Mouse (Mus musculus): ENCODE data around the gene Zfp961.
A peak's percentile ranks its signal among the peaks of the same experiment; 100 is the strongest.
"Not testable (repeated sequence)": the region's sequence is repeated elsewhere in the genome, so short reads cannot be mapped to it uniquely, and the experiment has no call there.

The Zfp961 gene

DNA sequence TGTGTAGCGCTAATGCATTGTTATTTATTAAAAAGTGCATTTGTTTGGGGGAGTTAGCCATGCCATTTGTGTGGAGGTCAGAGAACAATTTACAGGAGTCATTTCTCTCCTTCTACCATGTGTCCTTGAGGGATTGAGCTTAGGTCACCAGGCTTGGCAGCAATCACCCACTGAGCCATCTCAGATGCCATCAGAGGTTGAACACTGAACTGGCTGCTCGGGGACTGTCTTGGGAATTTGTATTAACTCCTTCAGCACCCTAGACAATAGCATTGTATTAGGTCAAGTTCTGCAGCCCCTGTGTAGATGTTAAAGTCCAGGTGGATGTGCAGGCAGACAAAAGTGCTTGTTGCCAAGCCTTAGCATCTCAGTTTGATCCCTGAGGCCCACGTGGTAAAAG lies 13.2 kb downstream of the Zfp961 start:
- no peak for DNase-seq

DNA sequence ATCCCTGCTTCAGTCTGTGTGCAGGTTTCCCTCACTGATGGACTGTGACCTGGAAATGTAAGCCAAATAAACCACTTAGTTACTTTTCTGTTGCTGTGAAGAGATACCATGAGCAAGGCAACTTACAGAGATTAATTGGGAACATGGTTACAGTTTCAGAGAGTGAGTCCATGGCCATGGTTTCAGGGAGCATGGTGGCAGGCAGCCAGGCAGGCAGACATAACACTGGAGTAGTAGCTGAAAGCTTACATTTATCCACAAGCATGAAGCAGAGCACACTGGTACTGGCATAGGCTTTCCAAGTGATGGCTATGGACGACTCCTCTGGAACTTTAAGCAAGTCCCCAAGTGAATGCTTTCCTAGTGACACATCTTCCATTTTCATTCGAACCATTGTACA lies 14.3 kb downstream of the Zfp961 start:
- DNase-seq = no peak

DNA sequence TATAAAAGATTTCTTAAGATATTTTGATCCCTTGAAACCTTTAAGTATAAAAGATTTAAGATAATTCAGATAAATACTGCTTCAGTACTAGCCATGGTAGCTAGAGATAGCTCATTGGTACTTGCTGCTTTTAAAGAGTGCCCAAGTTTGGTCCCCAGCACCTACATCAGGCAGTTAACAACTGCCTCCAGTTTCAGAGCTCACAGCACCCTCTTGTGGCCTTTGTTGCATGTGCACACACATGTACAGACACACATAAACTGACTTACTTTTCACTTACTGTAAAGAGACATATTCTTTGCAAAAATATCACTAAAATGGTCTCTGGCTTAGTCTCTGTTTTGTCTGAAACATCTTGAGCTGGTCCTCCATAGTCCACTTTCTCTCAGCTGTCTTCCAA lies 15.6 kb downstream of the Zfp961 start:
- no peak for DNase-seq

DNA sequence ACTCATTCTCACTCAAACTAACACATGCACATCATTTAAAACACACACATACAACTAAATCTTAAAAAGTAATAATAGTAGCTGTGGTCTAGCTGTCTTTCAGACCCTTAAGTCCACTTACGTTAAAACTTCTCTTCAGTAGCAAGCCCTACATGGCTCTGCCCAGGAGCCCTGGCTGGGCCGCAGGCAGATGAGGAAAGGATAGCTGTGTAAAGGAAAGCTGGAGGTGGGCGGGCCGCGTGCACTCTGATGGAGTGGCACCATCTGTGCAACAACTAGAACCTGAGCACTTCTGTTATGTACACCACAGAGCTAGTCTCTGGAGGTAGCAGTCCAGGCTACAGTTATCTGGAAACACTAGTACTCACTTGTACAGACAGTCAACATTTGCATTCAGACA lies 16.4 kb downstream of the Zfp961 start:
- no peak for DNase-seq

DNA sequence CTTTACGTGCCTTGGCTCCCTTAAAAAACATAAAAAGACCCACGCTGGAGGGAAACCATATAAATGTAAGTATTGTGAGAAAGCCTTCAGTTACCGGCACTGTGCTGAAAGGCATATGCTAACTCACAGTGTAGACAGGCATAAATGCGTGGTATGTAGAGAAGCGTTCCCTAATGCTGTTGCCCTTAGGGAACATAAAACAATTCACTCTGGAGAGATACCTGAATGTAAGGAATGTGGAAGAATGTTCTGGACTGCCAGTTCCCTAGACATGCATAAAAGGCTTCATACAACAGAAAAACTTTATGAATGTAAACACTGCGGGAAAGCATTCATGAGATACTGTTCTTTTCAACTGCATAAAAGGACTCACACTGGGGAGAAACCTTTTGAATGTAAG lies 17.3 kb downstream of the Zfp961 start:
- DNase-seq = no peak

DNA sequence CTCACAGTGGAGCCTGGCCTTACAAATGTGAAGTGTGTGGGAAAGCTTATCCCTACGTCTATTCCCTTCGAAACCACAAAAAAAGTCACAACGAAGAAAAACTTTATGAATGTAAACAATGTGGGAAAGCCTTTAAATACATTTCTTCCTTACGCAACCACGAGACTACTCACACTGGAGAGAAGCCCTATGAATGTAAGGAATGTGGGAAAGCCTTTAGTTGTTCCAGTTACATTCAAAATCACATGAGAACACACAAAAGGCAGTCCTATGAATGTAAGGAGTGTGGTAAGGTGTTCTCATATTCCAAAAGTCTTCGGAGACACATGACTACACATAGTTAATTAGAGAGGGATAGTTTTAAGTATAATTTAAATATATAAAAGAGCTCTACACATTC lies 17.8 kb downstream of the Zfp961 start:
- no peak for DNase-seq

DNA sequence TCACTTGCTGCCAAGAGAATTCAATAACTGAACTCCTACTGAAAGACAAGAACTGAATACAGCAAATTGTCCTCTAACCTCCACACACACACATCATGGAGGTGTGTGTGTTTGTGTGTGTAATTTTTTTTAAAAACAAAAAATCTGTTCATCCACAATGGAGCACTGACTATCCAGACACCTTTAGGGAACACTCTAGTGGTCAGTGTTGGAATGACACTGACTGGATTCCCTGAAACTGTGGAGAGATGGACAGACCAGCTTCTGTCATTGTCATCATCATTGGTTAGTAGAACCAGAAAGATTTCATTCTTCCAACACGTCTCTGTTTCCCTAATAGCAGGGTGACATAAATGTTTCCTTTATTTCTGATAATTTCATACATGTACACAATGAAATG lies 21.1 kb downstream of the Zfp961 start:
- peak in 1 of 2 experiments; percentile 21 for DNase-seq

DNA sequence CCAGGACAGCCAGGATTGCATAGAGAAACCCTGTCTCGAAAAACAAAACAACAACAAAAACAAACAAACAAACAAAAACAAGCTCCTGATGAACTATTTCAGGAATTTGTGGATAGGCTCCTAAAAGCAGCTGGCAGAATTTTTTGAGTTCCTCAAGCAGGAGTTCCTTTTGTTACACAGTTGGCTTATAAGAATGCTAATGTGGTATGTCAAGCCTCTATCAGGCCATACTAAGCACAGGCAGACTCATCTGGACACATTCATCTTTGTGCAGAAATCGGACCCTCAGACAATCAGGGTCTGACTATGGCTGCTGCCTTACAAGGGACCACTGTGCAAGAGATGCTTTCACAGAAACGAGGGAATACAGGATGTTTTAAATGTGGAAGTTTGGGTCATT lies 23.4 kb downstream of the Zfp961 start:
- DNase-seq = no peak

DNA sequence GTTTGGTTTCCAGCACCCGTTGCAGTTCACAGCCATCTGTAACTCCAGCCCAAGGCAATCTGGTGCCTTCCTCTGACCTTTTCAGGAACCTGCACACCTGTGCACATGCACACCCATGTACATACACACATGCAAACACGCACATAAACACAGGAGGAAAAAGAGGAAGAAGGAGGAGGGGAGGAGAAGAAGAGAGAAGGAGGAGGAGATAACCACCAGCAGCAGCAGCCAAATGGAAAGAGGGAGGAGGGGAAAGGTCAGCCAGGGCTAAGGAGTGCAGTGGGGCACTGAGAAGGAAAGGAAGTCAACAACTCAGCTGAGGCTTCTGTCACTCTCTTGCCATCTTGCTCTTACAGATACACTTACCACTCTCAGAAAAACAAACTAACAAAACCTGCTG lies 30.2 kb downstream of the Zfp961 start:
- peak; percentile 18 to 40 for DNase-seq

DNA sequence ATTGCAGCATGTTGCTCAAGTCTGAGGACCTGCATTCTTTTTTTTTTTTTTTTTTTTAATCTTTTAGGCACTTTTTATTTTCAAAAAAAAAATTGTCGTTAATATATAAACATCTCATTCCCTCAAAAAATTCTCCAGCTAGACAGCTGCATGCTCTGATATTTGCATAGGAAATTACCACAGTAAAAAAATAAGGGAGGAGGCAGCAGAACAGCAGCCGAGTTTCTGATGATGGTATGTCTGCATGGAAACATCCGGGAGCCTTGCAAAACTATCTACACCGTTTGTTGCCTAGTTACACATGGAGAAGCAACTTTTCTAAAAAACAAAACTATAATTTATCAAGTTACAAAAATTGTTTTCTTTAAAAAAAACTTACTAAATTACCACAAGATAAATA lies 30.6 kb downstream of the Zfp961 start:
- DNase-seq = no peak

DNA sequence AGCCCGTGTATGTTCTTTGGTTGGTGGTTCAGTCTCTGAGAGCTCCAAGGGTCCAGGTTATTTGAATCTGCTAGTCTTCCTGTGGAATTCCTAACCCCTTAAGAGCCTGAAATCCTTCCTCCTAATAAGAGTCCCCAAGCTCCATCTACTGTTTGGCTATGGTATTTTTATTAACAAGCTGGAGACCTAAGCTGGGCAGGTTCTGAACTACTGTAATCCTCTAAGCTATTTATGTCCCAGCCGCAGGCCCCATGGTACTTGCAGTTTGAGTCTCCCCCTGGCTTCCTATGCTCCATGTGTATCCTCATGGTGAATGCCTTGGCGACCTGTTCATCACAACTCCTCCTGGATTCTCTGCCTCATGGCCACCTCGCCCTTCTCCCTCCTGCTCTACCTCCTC lies 33.8 kb downstream of the Zfp961 start:
- peak in 1 of 2 experiments; percentile 3 for DNase-seq

DNA sequence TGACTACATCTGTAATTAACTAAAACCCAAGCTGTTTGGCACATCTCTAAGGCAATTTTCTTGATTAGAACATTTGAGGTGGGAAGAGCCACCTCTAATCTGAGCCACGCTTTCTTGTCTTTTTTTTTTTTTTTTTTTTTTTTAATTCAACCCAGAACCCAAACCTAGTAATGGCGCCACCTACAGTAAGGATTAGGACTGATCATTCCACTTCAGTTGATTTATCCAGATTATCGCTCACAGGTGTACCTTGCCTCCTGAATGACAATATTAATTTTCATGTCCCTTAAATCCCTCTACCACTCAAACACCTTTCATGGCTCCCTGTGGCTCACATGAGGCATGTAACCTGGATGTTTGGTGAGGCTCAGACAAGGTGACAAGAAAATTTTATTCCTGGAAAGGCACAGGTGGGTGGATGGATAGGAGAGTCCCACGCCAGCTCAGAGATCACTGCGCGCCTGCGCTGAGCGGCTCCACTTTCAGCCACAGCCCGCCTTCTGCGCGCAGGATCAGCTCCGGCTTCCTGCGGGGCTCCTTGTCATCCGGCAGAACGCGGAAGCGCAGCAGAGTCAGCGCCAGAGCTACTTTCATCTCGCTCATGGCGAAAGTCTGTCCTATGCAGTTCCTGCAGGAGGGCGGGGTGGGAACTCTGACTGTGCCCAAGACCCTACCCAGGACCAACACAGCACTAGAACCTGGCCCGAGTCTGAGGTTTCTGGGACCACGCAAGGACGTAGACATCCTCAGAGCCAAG lies 37.5 kb downstream of the Zfp961 start:
- DNase-seq = peak; percentile 73 to 81

DNA sequence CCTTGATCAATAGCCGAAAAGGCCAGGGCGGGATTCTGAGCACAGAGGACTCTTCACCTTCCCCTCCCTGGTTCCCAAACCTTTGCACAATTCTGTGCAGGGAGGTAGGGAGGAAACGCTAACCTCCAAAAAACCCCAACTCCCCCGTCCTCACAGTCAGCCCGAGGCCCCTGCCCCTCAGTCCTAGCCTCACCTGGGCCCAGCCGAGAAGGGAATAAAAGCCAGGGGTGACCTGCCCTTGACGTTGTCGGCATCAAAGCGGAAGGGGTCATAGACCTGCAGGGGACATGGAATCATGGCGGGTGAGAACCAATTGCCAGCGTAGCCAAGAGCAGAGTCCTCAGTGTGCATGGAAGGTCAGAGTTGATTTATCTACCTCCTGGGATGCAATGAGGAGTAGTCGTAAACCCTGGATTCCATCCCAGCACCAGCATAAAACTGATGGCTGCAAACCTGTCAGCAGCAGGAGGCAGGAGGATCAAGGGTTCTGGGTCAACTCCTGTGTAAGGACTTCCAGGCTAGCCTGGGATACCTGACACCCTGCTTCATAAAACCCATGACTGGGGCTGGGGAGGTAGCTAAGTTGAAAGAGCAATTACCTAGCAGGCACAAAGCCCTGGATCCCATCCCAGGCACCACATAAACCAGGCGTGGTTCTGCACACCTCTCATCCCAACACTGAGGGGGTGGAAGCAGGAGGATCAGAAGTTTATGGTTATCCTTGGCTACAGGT lies 38.2 kb downstream of the Zfp961 start:
- DNase-seq = peak in 1 of 2 experiments; percentile 12

DNA sequence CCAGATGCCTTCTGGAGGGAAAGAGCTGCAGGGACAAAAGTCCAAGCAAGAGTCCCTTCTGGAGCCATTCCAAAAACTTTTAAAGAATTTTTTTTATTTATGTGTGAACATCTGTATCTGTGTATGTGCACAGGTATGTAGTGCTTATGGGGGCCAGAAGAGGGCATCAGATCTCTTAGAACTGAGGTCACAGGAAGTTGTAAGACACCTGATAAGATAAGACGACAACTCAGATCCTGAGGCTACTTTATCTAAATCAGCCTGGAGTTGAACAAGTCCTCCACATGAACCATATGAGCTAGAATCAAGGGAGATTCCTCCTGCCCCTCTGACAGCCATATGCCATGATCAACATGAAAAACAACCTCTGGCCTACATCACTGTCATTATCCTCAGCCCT lies 48.6 kb downstream of the Zfp961 start:
- DNase-seq = no peak

DNA sequence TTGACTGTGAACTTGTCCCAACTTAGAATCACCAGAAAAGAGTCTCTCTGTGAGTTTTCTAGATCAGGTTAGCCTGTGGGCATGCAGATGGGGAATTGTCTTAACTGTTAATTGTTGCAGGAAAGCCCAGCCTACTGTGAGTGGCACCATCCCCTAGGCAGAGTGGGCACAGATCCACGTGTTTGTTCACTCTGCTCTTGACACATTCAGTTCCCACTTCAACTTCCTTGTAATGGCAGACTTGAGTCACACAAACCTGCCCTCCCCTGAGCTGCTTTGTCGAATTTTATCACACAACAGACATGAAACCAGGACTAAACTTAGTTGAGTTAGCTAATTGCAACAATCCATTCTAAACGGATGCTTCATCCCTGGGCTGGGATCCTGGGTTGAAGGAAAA lies 49.4 kb downstream of the Zfp961 start:
- DNase-seq = no peak

DNA sequence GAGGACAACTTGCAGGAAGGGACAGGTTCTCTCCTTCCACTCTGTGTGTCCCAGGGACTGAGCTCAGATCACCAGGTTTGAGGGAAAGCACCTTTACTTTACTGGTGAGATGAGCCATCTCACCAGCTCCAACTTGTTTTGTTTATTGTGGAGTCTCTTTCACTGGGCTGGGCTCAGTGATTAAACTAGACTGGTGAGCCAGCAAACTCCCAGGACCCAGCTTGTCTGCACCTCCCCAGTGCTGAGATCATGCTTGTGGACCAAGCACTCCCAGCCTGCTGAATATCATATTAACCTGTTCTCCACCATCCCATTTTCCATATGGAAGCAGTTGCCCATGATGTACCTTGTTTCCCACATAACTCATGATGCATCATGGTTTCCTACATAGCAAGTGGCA lies 52.1 kb downstream of the Zfp961 start:
- no peak for DNase-seq

DNA sequence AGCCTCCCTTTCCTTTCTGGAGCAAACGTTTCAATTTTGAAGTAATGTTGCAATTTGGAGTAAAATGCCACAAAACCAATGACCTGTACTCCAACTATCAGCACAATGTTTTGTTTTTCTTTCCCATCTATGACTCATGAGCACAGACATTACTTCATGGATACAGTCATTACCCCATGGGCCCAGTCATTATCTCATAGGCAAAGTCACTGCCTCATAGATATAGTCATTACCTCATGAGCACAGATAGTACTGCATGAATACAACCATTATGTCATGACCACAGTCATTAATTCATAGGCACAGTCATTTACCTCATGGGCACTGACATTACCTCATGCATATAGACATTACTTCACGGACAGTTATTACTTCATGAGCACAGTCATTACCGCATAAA lies 55.1 kb downstream of the Zfp961 start:
- no peak for DNase-seq

DNA sequence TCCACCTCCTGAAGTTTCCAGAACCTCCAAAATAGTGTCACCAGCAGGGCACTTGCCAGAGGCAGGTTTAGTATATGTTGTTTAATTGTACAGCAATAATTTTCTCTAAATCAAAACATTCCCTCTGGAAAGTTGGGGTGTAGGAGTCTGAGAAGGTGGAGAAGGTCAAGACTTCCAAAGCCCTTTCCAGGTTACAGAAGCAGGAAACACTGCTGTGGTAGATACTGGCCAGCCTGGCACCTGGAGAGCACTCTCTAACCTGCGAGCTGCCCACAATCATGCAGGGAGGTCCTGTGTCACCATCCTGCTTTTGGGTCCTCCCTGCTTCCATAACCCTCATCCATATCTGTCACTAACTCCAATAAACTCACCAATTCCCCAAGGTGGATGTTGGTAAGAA lies 55.9 kb downstream of the Zfp961 start:
- no peak for DNase-seq

DNA sequence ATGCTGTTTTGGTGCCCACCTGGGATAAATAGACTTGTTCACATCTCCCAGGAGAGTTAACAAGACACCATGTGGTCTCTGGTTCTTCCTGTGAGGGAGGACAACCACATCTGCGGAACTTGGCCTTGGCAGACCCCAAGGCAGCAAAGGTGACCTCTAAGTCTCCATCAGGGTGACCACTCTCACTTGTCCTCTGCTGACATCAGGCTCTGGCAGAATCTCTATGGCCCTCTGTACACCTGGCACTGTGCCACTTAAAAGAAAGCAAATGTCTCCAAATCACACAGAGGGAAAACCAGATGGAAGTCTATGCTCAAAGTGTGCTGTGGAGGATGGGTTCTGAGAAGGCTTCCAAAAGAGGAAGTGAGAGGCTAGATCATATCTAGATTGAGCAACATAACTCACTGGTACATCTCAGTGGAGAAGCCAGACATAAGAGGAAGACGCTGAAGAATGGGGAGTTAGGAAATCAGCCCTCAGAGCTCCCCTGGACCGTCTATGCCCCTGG lies 57.4 kb downstream of the Zfp961 start:
- DNase-seq = peak in 1 of 2 experiments; percentile 22

DNA sequence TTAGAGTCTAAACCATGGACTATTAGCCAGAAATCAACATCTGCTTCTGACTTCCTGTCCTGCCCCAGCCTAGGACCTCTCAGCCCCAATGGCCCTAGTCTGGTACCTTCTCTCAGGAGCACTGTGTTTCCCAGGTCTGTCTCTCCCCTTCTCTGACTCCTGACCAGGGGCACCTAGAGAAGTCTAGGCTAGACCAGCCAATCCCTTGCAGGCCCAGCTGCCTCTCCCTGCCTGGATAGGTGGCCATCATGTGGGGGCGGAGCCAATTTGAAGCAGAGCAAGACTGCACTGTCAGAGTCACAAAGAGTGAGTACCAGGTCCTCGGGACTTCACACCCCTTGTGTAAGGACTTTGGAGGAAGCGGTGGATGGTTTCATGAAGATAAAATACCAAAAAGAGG lies 58.6 kb downstream of the Zfp961 start, which contains the start of gene Cyp4f18:
Cyp4f18 (minus strand) TSS at position 154 of the 400 bp plus-strand sequence.
- DNase-seq = peak in 1 of 2 experiments; percentile 26

DNA sequence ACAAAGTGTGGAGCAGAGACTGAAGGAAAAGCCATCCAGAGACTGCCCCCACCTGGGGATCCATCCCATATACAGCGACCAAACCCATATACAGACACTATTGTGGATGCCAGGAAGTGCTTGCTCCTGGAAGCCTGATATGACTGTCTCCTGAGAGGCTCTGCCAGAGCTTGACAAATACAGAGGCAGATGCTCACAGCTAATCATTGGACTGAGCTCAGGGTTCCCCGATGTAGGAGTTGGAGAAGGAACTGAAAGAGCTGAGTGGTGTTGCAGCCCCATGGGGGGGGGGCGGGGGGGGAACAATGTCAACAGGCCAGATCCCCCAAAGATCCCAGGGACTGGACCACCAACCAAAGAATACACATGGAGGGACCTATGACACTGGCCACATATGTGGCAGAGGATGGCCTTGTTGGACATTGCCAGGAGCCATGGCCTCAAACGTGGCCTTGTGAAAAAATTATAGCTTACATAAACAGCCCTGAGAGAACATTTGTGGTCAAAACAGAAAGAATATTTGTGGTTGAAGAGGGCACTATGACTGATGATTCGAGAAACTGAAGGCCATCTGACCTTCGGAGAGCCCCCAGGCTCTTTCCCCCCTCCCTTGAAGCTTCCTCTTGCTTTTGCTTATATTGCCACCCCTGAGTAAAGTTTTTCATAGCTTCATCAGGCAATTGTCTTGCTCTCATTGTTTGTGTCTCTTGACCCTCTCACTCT lies 62.8 kb downstream of the Zfp961 start:
- not testable (repeated sequence) for DNase-seq

DNA sequence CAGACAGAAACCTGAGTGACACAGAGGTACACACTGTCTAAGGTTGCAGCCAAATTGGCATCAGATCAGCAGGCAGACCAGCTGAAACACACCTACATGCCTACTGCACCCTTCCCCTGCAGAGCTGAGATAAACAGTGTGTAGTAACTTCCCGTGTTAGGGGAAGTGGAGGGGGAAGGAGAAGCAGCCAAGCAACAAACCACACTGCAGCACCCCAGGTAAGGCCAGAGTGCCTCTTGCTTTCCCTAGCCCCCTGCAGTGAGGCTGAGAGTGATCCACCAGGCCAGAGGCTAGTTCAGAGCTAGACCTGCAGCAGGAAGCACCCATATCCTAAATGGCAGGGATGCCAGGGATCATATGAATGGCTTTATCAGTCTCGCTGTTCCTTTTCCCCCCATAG lies 66.5 kb downstream of the Zfp961 start:
- not testable (repeated sequence) for DNase-seq

DNA sequence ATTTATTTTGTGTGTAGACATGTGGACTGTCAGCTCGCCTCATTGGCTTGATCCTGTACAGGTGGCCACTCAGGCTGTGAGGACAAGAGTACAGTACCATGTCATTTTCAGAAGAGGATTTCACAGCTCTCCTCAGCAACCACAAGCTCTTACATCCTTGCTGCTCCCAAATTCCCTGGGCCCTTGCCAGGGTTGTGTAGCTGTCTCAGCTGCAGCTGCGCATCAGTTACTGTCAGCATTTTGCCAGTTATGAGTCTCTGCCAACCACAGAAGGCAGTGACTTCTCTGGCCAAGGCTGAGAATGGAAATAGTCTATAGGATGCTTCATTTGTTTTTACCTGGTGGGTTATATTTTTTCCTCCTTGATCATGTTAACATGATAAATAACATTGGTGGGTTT lies 67.3 kb downstream of the Zfp961 start:
- DNase-seq = peak; percentile 23 to 27
